Comparison of ENCODE assay signal across 22 mouse cellular contexts in the genomic region with DNA sequence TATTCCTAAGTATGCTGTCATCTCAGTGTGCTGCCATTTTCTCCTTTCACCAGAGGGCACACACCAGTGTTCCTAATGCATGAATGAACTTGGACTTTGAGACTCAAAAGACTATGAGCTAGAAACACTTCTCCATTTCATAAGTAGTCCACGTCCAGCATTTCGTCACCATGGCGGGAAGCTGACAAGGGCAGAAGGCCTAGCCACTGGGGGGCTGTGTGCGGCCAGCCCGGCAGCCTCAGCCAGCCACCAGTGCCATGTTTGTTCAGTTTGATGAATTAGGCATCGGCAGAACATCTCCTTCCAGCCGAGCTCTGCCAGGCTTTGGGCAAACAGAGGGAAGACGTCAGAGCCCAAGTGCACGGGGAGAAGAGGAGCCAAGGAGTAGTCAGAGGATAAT.
DNase-seq lines count a peak whose midpoint lies in the region; ATAC-seq lines count a peak whose summit lies in the region.
"Had no signal": no experiment of that assay in that cellular context is flagged by ENCODE, and none has a peak within 500 bp of the region (broad histone marks: within the 10 kb centered on the region; RNA-seq: fewer than 3 reads in every experiment).

No protein-coding gene starts in this region.

- ATAC-seq in hindbrain, embryonic 15.5 days (ENCODE audit: low FRiP score, low read depth), result no peak
- no peak for ATAC-seq in hindbrain, embryonic 11.5 days (ENCODE audit: low FRiP score)
- ATAC-seq: CD4-positive, CD25-positive, alpha-beta regulatory T cell, adult 4 months; forebrain, embryonic 14.5 days had no signal

- no peaks in the 10 kb centered on the region for H3K27me3 ChIP-seq in hindbrain, embryonic 15.5 days
- no peaks in the 10 kb centered on the region for H3K27me3 ChIP-seq in hindbrain, embryonic 11.5 days (ENCODE audit: control insufficient read depth, insufficient read depth, low read length)
- H3K27me3 ChIP-seq: embryonic facial prominence, embryonic 15.5 days; lung, embryonic 15.5 days had no signal

- H3K4me2 ChIP-seq in hindbrain, embryonic 15.5 days, result no peak overlapping the region
- no peak overlapping the region for H3K4me2 ChIP-seq in hindbrain, embryonic 11.5 days (replicated peaks; ENCODE audit: low read depth, low read length)
- H3K4me2 ChIP-seq: embryonic facial prominence, embryonic 15.5 days; heart, embryonic 11.5 days; liver, embryonic 15.5 days; lung, embryonic 15.5 days had no signal

- no peaks in the 10 kb centered on the region for H3K36me3 ChIP-seq in hindbrain, embryonic 15.5 days
- no peaks in the 10 kb centered on the region for H3K36me3 ChIP-seq in hindbrain, embryonic 11.5 days (ENCODE audit: control insufficient read depth, insufficient read depth, low read length)
- H3K36me3 ChIP-seq: embryonic facial prominence, embryonic 15.5 days; liver, embryonic 15.5 days; lung, embryonic 15.5 days had no signal

- H3K9me3 ChIP-seq in hindbrain, embryonic 15.5 days, result no peaks in the 10 kb centered on the region
- H3K9me3 ChIP-seq in hindbrain, embryonic 11.5 days (ENCODE audit: control insufficient read depth, low read length), result no peaks in the 10 kb centered on the region
- H3K9me3 ChIP-seq: embryonic facial prominence, embryonic 15.5 days; liver, embryonic 15.5 days; lung, embryonic 15.5 days had no signal

- WGBS in hindbrain, embryonic 15.5 days, result 65% methylated on average over 9 of the region's 9 CpGs
- 80% methylated on average over 9 of the region's 9 CpGs for WGBS in hindbrain, embryonic 11.5 days

- DNase-seq in hindbrain, embryonic 11.5 days (ENCODE audit: low spot score), result no peak
- DNase-seq in kidney, postnatal 36 days, result peak; percentile 16 to 44
- no peak for DNase-seq in kidney, adult 11 months
- peak; percentile 51 to 54 for DNase-seq in cerebellum, adult 18-20 months
- DNase-seq in cerebellum, postnatal 14 days, result peak; percentile 82 to 86
- no peak for DNase-seq in frontal cortex, postnatal 10 days (ENCODE audit: low spot score in 2 of 2)
- DNase-seq in urinary bladder, postnatal 10 days (ENCODE audit: low spot score), result no peak
- DNase-seq: adrenal gland, postnatal 36 days; lung, postnatal 36 days; midbrain, embryonic 14.5 days; thymus, adult 18-20 months; thymus, postnatal 4 days had no signal

- peaks cover 22% of the 10 kb centered on the region for H3K4me1 ChIP-seq in hindbrain, embryonic 15.5 days (replicated peaks)
- H3K4me1 ChIP-seq in hindbrain, embryonic 11.5 days (replicated peaks; ENCODE audit: control insufficient read depth, insufficient read depth, low read length), result no peaks in the 10 kb centered on the region
- H3K4me1 ChIP-seq: embryonic facial prominence, embryonic 15.5 days; liver, embryonic 15.5 days; lung, embryonic 15.5 days had no signal

- H3K27ac ChIP-seq in hindbrain, embryonic 15.5 days (replicated peaks), result 0 out of 2 replicates have a peak overlapping the region, but pooled peaks have one; percentile 14
- H3K27ac ChIP-seq in hindbrain, embryonic 11.5 days (ENCODE audit: low read depth, low read length), result no peak overlapping the region
- H3K27ac ChIP-seq: embryonic facial prominence, embryonic 15.5 days; kidney, postnatal 0 days; layer of hippocampus, adult 2 months; liver, embryonic 15.5 days; lung, embryonic 15.5 days had no signal

- no peak overlapping the region for H3K4me3 ChIP-seq in hindbrain, embryonic 15.5 days
- no peak overlapping the region for H3K4me3 ChIP-seq in hindbrain, embryonic 11.5 days (ENCODE audit: low read depth, low read length)
- H3K4me3 ChIP-seq: embryonic facial prominence, embryonic 15.5 days; layer of hippocampus, adult 2 months; liver, embryonic 15.5 days; lung, embryonic 15.5 days; myocyte had no signal

- H3K9ac ChIP-seq in hindbrain, embryonic 15.5 days, result no peak overlapping the region
- H3K9ac ChIP-seq in hindbrain, embryonic 11.5 days (ENCODE audit: low read depth, low read length), result no peak overlapping the region
- H3K9ac ChIP-seq: embryonic facial prominence, embryonic 15.5 days; liver, embryonic 15.5 days; lung, embryonic 15.5 days had no signal

Comparison
In these comparisons a context has a peak if more than half of its experiments do, and no peak if none do; other contexts are left out.
1. DNase-seq: peak in kidney, postnatal 36 days (2 of 2), cerebellum, adult 18-20 months (2 of 2) and cerebellum, postnatal 14 days (2 of 2); none in hindbrain, embryonic 11.5 days (single experiment), kidney, adult 11 months (single experiment), frontal cortex, postnatal 10 days (0 of 2) and urinary bladder, postnatal 10 days (single experiment).